In genomic region chr5:36007649-36008048, GRCm38 (mm10) we compare ENCODE assay signal across 12 mouse cellular contexts.
DNase-seq lines count a peak whose midpoint lies in the region; ATAC-seq and TF ChIP-seq lines count a peak whose summit lies in the region.
"Had no signal": no experiment of that assay in that cellular context is flagged by ENCODE, and none has a peak within 500 bp of the region (broad histone marks: within the 10 kb centered on the region; RNA-seq: fewer than 3 reads in every experiment).

No protein-coding gene starts in this region.

- no peaks in the 10 kb centered on the region for H3K4me1 ChIP-seq in hindbrain, embryonic 12.5 days
- H3K4me1 ChIP-seq in hindbrain, embryonic 11.5 days (replicated peaks; ENCODE audit: control insufficient read depth, insufficient read depth, low read length) = no peaks in the 10 kb centered on the region
- H3K4me1 ChIP-seq in forebrain, postnatal 0 days (ENCODE audit: insufficient read depth) = no peaks in the 10 kb centered on the region

- H3K27ac ChIP-seq in hindbrain, embryonic 12.5 days = no peak overlapping the region
- no peak overlapping the region for H3K27ac ChIP-seq in hindbrain, embryonic 11.5 days (ENCODE audit: low read depth, low read length)
- no peak overlapping the region for H3K27ac ChIP-seq in forebrain, postnatal 0 days (ENCODE audit: low read depth, low read length)
- H3K27ac ChIP-seq: kidney, postnatal 0 days had no signal

- no peak overlapping the region for H3K4me2 ChIP-seq in hindbrain, embryonic 12.5 days (replicated peaks)
- H3K4me2 ChIP-seq in hindbrain, embryonic 11.5 days (replicated peaks; ENCODE audit: low read depth, low read length) = no peak overlapping the region
- no peak overlapping the region for H3K4me2 ChIP-seq in forebrain, postnatal 0 days (ENCODE audit: low read depth)

- no peak for DNase-seq in hindbrain, embryonic 11.5 days (ENCODE audit: low spot score)
- peak; percentile 29 for DNase-seq in cerebellum, adult 11-12 months
- DNase-seq in forebrain, postnatal 0 days = peak; percentile 63
- peak; percentile 15 to 33 for DNase-seq in layer of hippocampus, postnatal 36 days
- no peak for DNase-seq in spleen, postnatal 36 days (ENCODE audit: low spot score in 2 of 2)
- DNase-seq in adrenal gland, postnatal 10 days = no peak
- DNase-seq in adrenal gland, postnatal 14 days = no peak
- DNase-seq: spleen, adult 18-20 months; thymus, postnatal 14 days had no signal

- 74% methylated on average over 10 of the region's 10 CpGs for WGBS in hindbrain, embryonic 12.5 days
- 76% methylated on average over 10 of the region's 10 CpGs for WGBS in hindbrain, embryonic 11.5 days
- 40% methylated on average over 10 of the region's 10 CpGs for WGBS in forebrain, postnatal 0 days

- no peak overlapping the region for H3K9ac ChIP-seq in hindbrain, embryonic 12.5 days
- H3K9ac ChIP-seq in hindbrain, embryonic 11.5 days (ENCODE audit: low read depth, low read length) = no peak overlapping the region
- no peak overlapping the region for H3K9ac ChIP-seq in forebrain, postnatal 0 days

- no peak overlapping the region for H3K4me3 ChIP-seq in hindbrain, embryonic 12.5 days
- no peak overlapping the region for H3K4me3 ChIP-seq in hindbrain, embryonic 11.5 days (ENCODE audit: low read depth, low read length)
- no peak overlapping the region for H3K4me3 ChIP-seq in forebrain, postnatal 0 days (ENCODE audit: low read depth, low read length)
- H3K4me3 ChIP-seq: myocyte had no signal

- H3K9me3 ChIP-seq in hindbrain, embryonic 12.5 days (replicated peaks) = no peaks in the 10 kb centered on the region
- H3K9me3 ChIP-seq in hindbrain, embryonic 11.5 days (ENCODE audit: control insufficient read depth, low read length) = no peaks in the 10 kb centered on the region
- no peaks in the 10 kb centered on the region for H3K9me3 ChIP-seq in forebrain, postnatal 0 days (ENCODE audit: low read length)

- no peaks in the 10 kb centered on the region for H3K27me3 ChIP-seq in hindbrain, embryonic 12.5 days
- no peaks in the 10 kb centered on the region for H3K27me3 ChIP-seq in hindbrain, embryonic 11.5 days (ENCODE audit: control insufficient read depth, insufficient read depth, low read length)
- no peaks in the 10 kb centered on the region for H3K27me3 ChIP-seq in forebrain, postnatal 0 days (ENCODE audit: insufficient read depth, low read length)

- peaks cover 15% of the 10 kb centered on the region for H3K36me3 ChIP-seq in hindbrain, embryonic 12.5 days
- H3K36me3 ChIP-seq in hindbrain, embryonic 11.5 days (ENCODE audit: control insufficient read depth, insufficient read depth, low read length) = no peaks in the 10 kb centered on the region
- H3K36me3 ChIP-seq in forebrain, postnatal 0 days (ENCODE audit: insufficient read depth) = no peaks in the 10 kb centered on the region; the same call in 1 of the 2 replicates

- TF ChIP-seq CTCF in forebrain, postnatal 0 days (IDR thresholded peaks at IDR 0.05; ENCODE audit: low read depth) = peak; percentile 46

- ATAC-seq in hindbrain, embryonic 12.5 days (ENCODE audit: low FRiP score) = peak; percentile 39
- no peak for ATAC-seq in hindbrain, embryonic 11.5 days (ENCODE audit: low FRiP score)
- ATAC-seq in forebrain, postnatal 0 days = peak; percentile 66

Comparison
In these comparisons a context has a peak if more than half of its experiments do, and no peak if none do; other contexts are left out.
1. DNase-seq: peak in cerebellum, adult 11-12 months (single experiment), forebrain, postnatal 0 days (single experiment) and layer of hippocampus, postnatal 36 days (2 of 2); none in hindbrain, embryonic 11.5 days (single experiment), spleen, postnatal 36 days (0 of 2), adrenal gland, postnatal 10 days (single experiment) and adrenal gland, postnatal 14 days (single experiment).